ENCODE assay signal across 14 mouse cellular contexts in genomic region chr14:45365196-45365587, GRCm38 (mm10). TPM values are rescaled to one million over a fixed set of nuclear protein-coding genes. Genes with fewer than 3 reads are reported as not detected.
A peak's percentile ranks its signal among the peaks of the same experiment; 100 is the strongest.
DNase-seq lines count a peak whose midpoint lies in the region; ATAC-seq and TF ChIP-seq lines count a peak whose summit lies in the region.
"Had no signal": no experiment of that assay in that cellular context is flagged by ENCODE, and none has a peak within 500 bp of the region (broad histone marks: within the 10 kb centered on the region; RNA-seq: fewer than 3 reads in every experiment).

No protein-coding gene starts in this region.

- H3K9ac ChIP-seq in forebrain, embryonic 11.5 days (ENCODE audit: low read length) = no peak overlapping the region
- H3K9ac ChIP-seq in hindbrain, postnatal 0 days (replicated peaks; ENCODE audit: low read length) = no peak overlapping the region
- no peak overlapping the region for H3K9ac ChIP-seq in ES-Bruce4 (ENCODE audit: low read depth, poor library complexity, severe bottlenecking)
- H3K9ac ChIP-seq in forebrain, embryonic 15.5 days (replicated peaks) = no peak overlapping the region
- H3K9ac ChIP-seq: neural tube, embryonic 13.5 days had no signal

- no peak for ATAC-seq in forebrain, embryonic 11.5 days (replicated peaks; ENCODE audit: low FRiP score)
- ATAC-seq in hindbrain, postnatal 0 days = no peak
- ATAC-seq in forebrain, embryonic 15.5 days (replicated peaks) = no peak
- ATAC-seq: CD4-positive, CD25-positive, alpha-beta regulatory T cell, adult 4 months; lung, postnatal 0 days had no signal

- H3K4me2 ChIP-seq in forebrain, embryonic 11.5 days (ENCODE audit: low read depth, low read length, severe bottlenecking) = no peak overlapping the region
- peak overlapping the region; percentile 21; the same call in 1 of the 2 replicates for H3K4me2 ChIP-seq in hindbrain, postnatal 0 days (ENCODE audit: low read depth, low read length)
- H3K4me2 ChIP-seq in forebrain, embryonic 15.5 days (replicated peaks) = 0 out of 2 replicates have a peak overlapping the region, but pooled peaks have one; percentile 11
- H3K4me2 ChIP-seq: neural tube, embryonic 13.5 days had no signal

- TF ChIP-seq POLR2A in ES-Bruce4 (IDR thresholded peaks at IDR 0.05; ENCODE audit: insufficient read depth, low read length) = no peak

- DNase-seq in forebrain, embryonic 10.5 days (ENCODE audit: extremely low spot score, low spot score) = no peak
- no peak for DNase-seq in forebrain, embryonic 11.5 days (ENCODE audit: low spot score)
- no peak for DNase-seq in hindbrain, postnatal 0 days (ENCODE audit: low spot score)
- no peak for DNase-seq in hindbrain, embryonic 10.5 days (ENCODE audit: low spot score)
- no peak for DNase-seq in left cerebral cortex, adult 11 months (ENCODE audit: low spot score)
- no peak for DNase-seq in lung, postnatal 36 days
- DNase-seq: kidney, postnatal 10 days; right cerebral cortex, postnatal 14 days; thymus, postnatal 4 days had no signal

- no peak overlapping the region for H3K4me3 ChIP-seq in forebrain, embryonic 10.5 days
- H3K4me3 ChIP-seq in forebrain, embryonic 11.5 days (ENCODE audit: low read depth, low read length) = no peak overlapping the region
- no peak overlapping the region for H3K4me3 ChIP-seq in hindbrain, postnatal 0 days (ENCODE audit: low read length)
- H3K4me3 ChIP-seq in hindbrain, embryonic 10.5 days = no peak overlapping the region
- H3K4me3 ChIP-seq in ES-Bruce4 (ENCODE audit: low read depth, low read length) = peak overlapping the region; percentile 0; the same call in 1 of the 2 replicates
- no peak overlapping the region for H3K4me3 ChIP-seq in forebrain, embryonic 15.5 days
- H3K4me3 ChIP-seq: neural tube, embryonic 13.5 days had no signal

- peaks cover 7% of the 10 kb centered on the region for H3K9me3 ChIP-seq in forebrain, embryonic 10.5 days
- H3K9me3 ChIP-seq in forebrain, embryonic 11.5 days (ENCODE audit: control insufficient read depth, low read length) = no peaks in the 10 kb centered on the region
- no peaks in the 10 kb centered on the region for H3K9me3 ChIP-seq in hindbrain, postnatal 0 days (ENCODE audit: low read length)
- H3K9me3 ChIP-seq in hindbrain, embryonic 10.5 days = peaks cover 6% of the 10 kb centered on the region; the same call in 1 of the 2 replicates
- peaks cover 7% of the 10 kb centered on the region; the same call in 1 of the 2 replicates for H3K9me3 ChIP-seq in ES-Bruce4 (replicated peaks; ENCODE audit: control insufficient read depth, insufficient read depth, low read length, poor library complexity, severe bottlenecking)
- no peaks in the 10 kb centered on the region for H3K9me3 ChIP-seq in forebrain, embryonic 15.5 days

- WGBS in forebrain, embryonic 10.5 days = 86% methylated on average over 6 of the region's 6 CpGs
- 81% methylated on average over 6 of the region's 6 CpGs for WGBS in forebrain, embryonic 11.5 days
- 64% methylated on average over 6 of the region's 6 CpGs for WGBS in hindbrain, postnatal 0 days
- WGBS in hindbrain, embryonic 10.5 days = 82% methylated on average over 6 of the region's 6 CpGs
- WGBS in forebrain, embryonic 15.5 days = 86% methylated on average over 6 of the region's 6 CpGs

- H3K36me3 ChIP-seq in forebrain, embryonic 10.5 days (replicated peaks) = peaks cover 61% of the 10 kb centered on the region
- H3K36me3 ChIP-seq in forebrain, embryonic 11.5 days (ENCODE audit: control insufficient read depth, insufficient read depth, low read length) = peaks cover 5% of the 10 kb centered on the region; the same call in 1 of the 2 replicates
- peaks cover 9% of the 10 kb centered on the region for H3K36me3 ChIP-seq in hindbrain, postnatal 0 days (ENCODE audit: insufficient read depth, low read length)
- H3K36me3 ChIP-seq in hindbrain, embryonic 10.5 days = peaks cover 47% of the 10 kb centered on the region
- peaks cover 14% of the 10 kb centered on the region for H3K36me3 ChIP-seq in ES-Bruce4 (ENCODE audit: control insufficient read depth, insufficient read depth, low read length, poor library complexity, severe bottlenecking)
- H3K36me3 ChIP-seq in forebrain, embryonic 15.5 days = peaks cover 10% of the 10 kb centered on the region

- H3K27me3 ChIP-seq in forebrain, embryonic 10.5 days (ENCODE audit: poor library complexity, severe bottlenecking) = no peaks in the 10 kb centered on the region
- no peaks in the 10 kb centered on the region for H3K27me3 ChIP-seq in forebrain, embryonic 11.5 days (ENCODE audit: control insufficient read depth, insufficient read depth, low read length)
- H3K27me3 ChIP-seq in hindbrain, postnatal 0 days (ENCODE audit: insufficient read depth, low read length) = no peaks in the 10 kb centered on the region
- no peaks in the 10 kb centered on the region for H3K27me3 ChIP-seq in hindbrain, embryonic 10.5 days (ENCODE audit: insufficient read depth, poor library complexity, severe bottlenecking)
- no peaks in the 10 kb centered on the region for H3K27me3 ChIP-seq in ES-Bruce4 (ENCODE audit: control insufficient read depth, insufficient read depth, low read length, poor library complexity, severe bottlenecking)
- H3K27me3 ChIP-seq in forebrain, embryonic 15.5 days = no peaks in the 10 kb centered on the region
- H3K27me3 ChIP-seq: neural tube, embryonic 13.5 days had no signal

- no peak for TF ChIP-seq CTCF in hindbrain, postnatal 0 days (IDR thresholded peaks at IDR 0.05; ENCODE audit: low read depth)
- TF ChIP-seq CTCF in ES-Bruce4 (IDR thresholded peaks at IDR 0.05; ENCODE audit: low read depth, low read length) = no peak

- no peak for TF ChIP-seq EP300 in ES-Bruce4 (IDR thresholded peaks at IDR 0.05; ENCODE audit: insufficient read depth, low read depth, low read length)

- peak overlapping the region; percentile 70 for H3K27ac ChIP-seq in forebrain, embryonic 10.5 days
- H3K27ac ChIP-seq in forebrain, embryonic 11.5 days (ENCODE audit: low read depth, low read length) = no peak overlapping the region
- peak overlapping the region; percentile 71 for H3K27ac ChIP-seq in hindbrain, postnatal 0 days
- no peak overlapping the region for H3K27ac ChIP-seq in hindbrain, embryonic 10.5 days
- no peak overlapping the region for H3K27ac ChIP-seq in ES-Bruce4 (ENCODE audit: insufficient read depth, low read length)
- H3K27ac ChIP-seq in forebrain, embryonic 15.5 days (replicated peaks) = peak overlapping the region; percentile 42
- H3K27ac ChIP-seq: neural tube, embryonic 13.5 days had no signal

- H3K4me1 ChIP-seq in forebrain, embryonic 10.5 days = peaks cover 16% of the 10 kb centered on the region
- no peaks in the 10 kb centered on the region for H3K4me1 ChIP-seq in forebrain, embryonic 11.5 days (replicated peaks; ENCODE audit: control insufficient read depth, insufficient read depth, low read length)
- H3K4me1 ChIP-seq in hindbrain, postnatal 0 days (ENCODE audit: insufficient read depth, low read length) = no peaks in the 10 kb centered on the region
- peaks cover 11% of the 10 kb centered on the region; the same call in 1 of the 2 replicates for H3K4me1 ChIP-seq in hindbrain, embryonic 10.5 days (replicated peaks)
- peaks cover 2% of the 10 kb centered on the region for H3K4me1 ChIP-seq in ES-Bruce4 (ENCODE audit: control insufficient read depth, insufficient read depth, low read length)
- H3K4me1 ChIP-seq in forebrain, embryonic 15.5 days = peaks cover 16% of the 10 kb centered on the region
- H3K4me1 ChIP-seq: neural tube, embryonic 13.5 days had no signal

RNA-seq across cellular contexts. Expression of gene Styx, which starts 14.3 kb away (rescaled TPM):
- 37.0 and 38.2 TPM in 2 replicates for polyA plus RNA-seq in forebrain, embryonic 10.5 days (2016; fragmentation: Nextera tagmentation; extraction: Ambion mirVana)
- 38.5 TPM in 2 replicates for polyA plus RNA-seq in forebrain, embryonic 11.5 days (2014; fragmentation: Nextera tagmentation; extraction: Ambion mirVana)
- 20.7 and 22.7 TPM in 2 replicates for total RNA-seq in hindbrain, postnatal 0 days (2014; rRNA removed)
- 72.4 and 73.7 TPM in 2 replicates for polyA plus RNA-seq in hindbrain, postnatal 0 days (2015; fragmentation: Nextera tagmentation; extraction: Ambion mirVana)
- 30.6 and 39.2 TPM in 2 replicates for polyA plus RNA-seq in hindbrain, embryonic 10.5 days (2016; fragmentation: Nextera tagmentation; extraction: Ambion mirVana)
- 31.1 and 36.7 TPM in 2 replicates for polyA plus RNA-seq in ES-Bruce4 (2011; ENCODE audit: insufficient read depth, insufficient read length, low read depth, missing spikeins)
- polyA plus RNA-seq in forebrain, embryonic 15.5 days (2015; fragmentation: Nextera tagmentation; extraction: Ambion mirVana) = 63.2 and 65.3 TPM in 2 replicates

RNA-seq across cellular contexts. Expression of gene Psmc6, which starts 35.6 kb away (rescaled TPM):
- polyA plus RNA-seq in forebrain, embryonic 10.5 days (2016; fragmentation: Nextera tagmentation; extraction: Ambion mirVana) = 211 and 220 TPM in 2 replicates
- 225 and 250 TPM in 2 replicates for polyA plus RNA-seq in forebrain, embryonic 11.5 days (2014; fragmentation: Nextera tagmentation; extraction: Ambion mirVana)
- total RNA-seq in hindbrain, postnatal 0 days (2014; rRNA removed) = 65.0 and 72.6 TPM in 2 replicates
- 136 and 144 TPM in 2 replicates for polyA plus RNA-seq in hindbrain, postnatal 0 days (2015; fragmentation: Nextera tagmentation; extraction: Ambion mirVana)
- polyA plus RNA-seq in hindbrain, embryonic 10.5 days (2016; fragmentation: Nextera tagmentation; extraction: Ambion mirVana) = 168 and 199 TPM in 2 replicates
- 571 and 612 TPM in 2 replicates for polyA plus RNA-seq in ES-Bruce4 (2011; ENCODE audit: insufficient read depth, insufficient read length, low read depth, missing spikeins)
- 170 and 179 TPM in 2 replicates for polyA plus RNA-seq in forebrain, embryonic 15.5 days (2015; fragmentation: Nextera tagmentation; extraction: Ambion mirVana)

RNA-seq across cellular contexts. Expression of gene Gnpnat1, which starts 39.5 kb away (rescaled TPM):
- polyA plus RNA-seq in forebrain, embryonic 10.5 days (2016; fragmentation: Nextera tagmentation; extraction: Ambion mirVana) = 41.1 and 45.9 TPM in 2 replicates
- polyA plus RNA-seq in forebrain, embryonic 11.5 days (2014; fragmentation: Nextera tagmentation; extraction: Ambion mirVana) = 33.7 and 33.8 TPM in 2 replicates
- total RNA-seq in hindbrain, postnatal 0 days (2014; rRNA removed) = 12.7 and 13.9 TPM in 2 replicates
- polyA plus RNA-seq in hindbrain, postnatal 0 days (2015; fragmentation: Nextera tagmentation; extraction: Ambion mirVana) = 21.1 and 21.5 TPM in 2 replicates
- 38.6 and 46.1 TPM in 2 replicates for polyA plus RNA-seq in hindbrain, embryonic 10.5 days (2016; fragmentation: Nextera tagmentation; extraction: Ambion mirVana)
- 96.6 and 98.5 TPM in 2 replicates for polyA plus RNA-seq in ES-Bruce4 (2011; ENCODE audit: insufficient read depth, insufficient read length, low read depth, missing spikeins)
- polyA plus RNA-seq in forebrain, embryonic 15.5 days (2015; fragmentation: Nextera tagmentation; extraction: Ambion mirVana) = 22.1 and 23.2 TPM in 2 replicates

RNA-seq across cellular contexts. Expression of gene Ero1l, which starts 46.6 kb away (rescaled TPM):
- 32.0 and 37.1 TPM in 2 replicates for polyA plus RNA-seq in forebrain, embryonic 10.5 days (2016; fragmentation: Nextera tagmentation; extraction: Ambion mirVana)
- 30.4 and 36.6 TPM in 2 replicates for polyA plus RNA-seq in forebrain, embryonic 11.5 days (2014; fragmentation: Nextera tagmentation; extraction: Ambion mirVana)
- 15.7 and 18.7 TPM in 2 replicates for total RNA-seq in hindbrain, postnatal 0 days (2014; rRNA removed)
- 23.3 and 25.7 TPM in 2 replicates for polyA plus RNA-seq in hindbrain, postnatal 0 days (2015; fragmentation: Nextera tagmentation; extraction: Ambion mirVana)
- polyA plus RNA-seq in hindbrain, embryonic 10.5 days (2016; fragmentation: Nextera tagmentation; extraction: Ambion mirVana) = 26.1 and 33.5 TPM in 2 replicates
- polyA plus RNA-seq in ES-Bruce4 (2011; ENCODE audit: insufficient read depth, insufficient read length, low read depth, missing spikeins) = 65.9 and 68.5 TPM in 2 replicates
- 22.8 and 24.1 TPM in 2 replicates for polyA plus RNA-seq in forebrain, embryonic 15.5 days (2015; fragmentation: Nextera tagmentation; extraction: Ambion mirVana)

Comparison
In these comparisons a context has a peak if more than half of its experiments do, and no peak if none do; other contexts are left out.
1. H3K27ac ChIP-seq: peak in forebrain, embryonic 10.5 days (single experiment), hindbrain, postnatal 0 days (single experiment) and forebrain, embryonic 15.5 days (single experiment); none in forebrain, embryonic 11.5 days (single experiment), hindbrain, embryonic 10.5 days (single experiment) and ES-Bruce4 (single experiment).